Mouse (Mus musculus) bone marrow macrophage, adult 2 months (primary cell): ENCODE results near the gene Kpna6.

Experiments
- CTCF ChIP-seq: IDR thresholded peaks from 2 replicates; pipeline ENCODE4 v1.5.1; 2012; ENCODE audit warnings: low read depth, mild to moderate bottlenecking, low read length, moderate library complexity
- POLR2A ChIP-seq: IDR thresholded peaks from 2 replicates; pipeline ENCODE4 v1.6.1; 2012; ENCODE audit warnings: mild to moderate bottlenecking, low read depth, low read length, borderline replicate concordance

DNA sequence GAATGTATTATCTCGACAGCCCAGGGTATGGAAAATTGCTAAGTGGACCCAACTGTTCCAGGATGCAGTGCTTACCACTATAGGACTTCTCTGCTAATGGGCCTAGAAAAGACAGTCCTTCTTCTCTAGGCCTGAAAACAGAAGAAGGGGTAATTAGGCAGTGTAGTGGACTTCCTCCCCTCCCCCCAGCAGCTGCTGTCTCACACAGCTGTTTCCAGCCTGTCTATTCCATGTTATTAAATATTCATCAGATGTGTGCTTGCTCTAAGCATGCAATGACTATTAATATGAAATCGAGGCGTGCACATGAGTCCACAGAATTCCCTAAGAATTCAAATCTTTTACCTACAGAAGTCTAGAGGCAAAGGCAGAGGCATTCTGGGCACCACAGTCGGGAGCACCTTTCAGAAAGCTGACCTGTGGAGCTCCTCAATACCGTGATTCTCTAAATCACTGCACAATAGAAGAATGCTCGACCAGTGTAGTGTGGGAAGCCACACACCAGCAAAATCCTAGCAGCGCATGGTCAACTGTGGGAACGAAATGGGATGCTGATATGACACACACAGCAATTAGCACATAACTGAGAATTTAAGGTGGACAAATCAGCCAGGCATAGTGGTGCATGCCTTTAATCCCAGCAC, 37.0 kb upstream of the Kpna6 start:
- TF ChIP-seq CTCF, result no peak
- TF ChIP-seq POLR2A, result no peak
